Mouse (Mus musculus): ENCODE results near the gene Pgf. TPM values are rescaled to one million over a fixed set of nuclear protein-coding genes. Genes with fewer than 3 reads are reported as not detected.
A peak's percentile ranks its signal among the peaks of the same experiment; 100 is the strongest.

The Pgf gene
- total RNA-seq (2021), result 1 to 10 TPM; 5.4 TPM

GRCm38 (mm10) chr12:85177740-85178239, at the start of gene Pgf:
TSS of gene Pgf (minus strand) at chr12:85177790.
- DNase-seq (ENCODE audit: extremely low spot score in 1 of 2, low spot score in 1 of 2), result no peak

GRCm38 (mm10) chr12:85227227-85227626, 49.6 kb upstream of the Pgf start:
- DNase-seq (ENCODE audit: extremely low spot score in 1 of 2, low spot score in 1 of 2), result no peak

GRCm38 (mm10) chr12:85219905-85220290, 42.3 kb upstream of the Pgf start:
- no peak for DNase-seq (ENCODE audit: extremely low spot score in 1 of 2, low spot score in 1 of 2)

GRCm38 (mm10) chr12:85219236-85219904, 41.8 kb upstream of the Pgf start, which contains the start of gene Eif2b2:
TSS of gene Eif2b2 (plus strand) at chr12:85219481.
- peak; percentile 94 to 96 for DNase-seq (ENCODE audit: extremely low spot score in 1 of 2, low spot score in 1 of 2)

GRCm38 (mm10) chr12:85217733-85218310, 40.2 kb upstream of the Pgf start:
- DNase-seq (ENCODE audit: extremely low spot score in 1 of 2, low spot score in 1 of 2), result no peak

- DNase-seq (ENCODE audit: extremely low spot score in 1 of 2, low spot score in 1 of 2), result no peak
Measured at GRCm38 (mm10) chr12:85215031-85215430, 37.4 kb upstream of the Pgf start.

- DNase-seq (ENCODE audit: extremely low spot score in 1 of 2, low spot score in 1 of 2), result no peak
Measured at GRCm38 (mm10) chr12:85208687-85209199, 31.2 kb upstream of the Pgf start.

- DNase-seq (ENCODE audit: extremely low spot score in 1 of 2, low spot score in 1 of 2), result no peak
Measured at GRCm38 (mm10) chr12:85205425-85205824, 27.8 kb upstream of the Pgf start.

- DNase-seq (ENCODE audit: extremely low spot score in 1 of 2, low spot score in 1 of 2), result no peak
Measured at GRCm38 (mm10) chr12:85204105-85204504, 26.5 kb upstream of the Pgf start.

- DNase-seq (ENCODE audit: extremely low spot score in 1 of 2, low spot score in 1 of 2), result no peak
Measured at GRCm38 (mm10) chr12:85203699-85204098, 26.1 kb upstream of the Pgf start.

GRCm38 (mm10) chr12:85202191-85202590, 24.6 kb upstream of the Pgf start:
- DNase-seq (ENCODE audit: extremely low spot score in 1 of 2, low spot score in 1 of 2), result no peak

- DNase-seq (ENCODE audit: extremely low spot score in 1 of 2, low spot score in 1 of 2), result no peak
Measured at GRCm38 (mm10) chr12:85201830-85202147, 24.2 kb upstream of the Pgf start.

GRCm38 (mm10) chr12:85200929-85201829, 23.6 kb upstream of the Pgf start:
- no peak for DNase-seq (ENCODE audit: extremely low spot score in 1 of 2, low spot score in 1 of 2)

GRCm38 (mm10) chr12:85199954-85200353, 22.4 kb upstream of the Pgf start:
- no peak for DNase-seq (ENCODE audit: extremely low spot score in 1 of 2, low spot score in 1 of 2)

- no peak for DNase-seq (ENCODE audit: extremely low spot score in 1 of 2, low spot score in 1 of 2)
Measured at GRCm38 (mm10) chr12:85197936-85198335, 20.3 kb upstream of the Pgf start.

GRCm38 (mm10) chr12:85197371-85197770, 19.8 kb upstream of the Pgf start:
- DNase-seq (ENCODE audit: extremely low spot score in 1 of 2, low spot score in 1 of 2), result no peak

GRCm38 (mm10) chr12:85196191-85196590, 18.6 kb upstream of the Pgf start:
- DNase-seq (ENCODE audit: extremely low spot score in 1 of 2, low spot score in 1 of 2), result no peak

GRCm38 (mm10) chr12:85195086-85195485, 17.5 kb upstream of the Pgf start:
- DNase-seq (ENCODE audit: extremely low spot score in 1 of 2, low spot score in 1 of 2), result no peak

- peak in 1 of 2 experiments; percentile 54 for DNase-seq (ENCODE audit: extremely low spot score in 1 of 2, low spot score in 1 of 2)
Measured at GRCm38 (mm10) chr12:85194623-85195018, 17.0 kb upstream of the Pgf start.

- no peak for DNase-seq (ENCODE audit: extremely low spot score in 1 of 2, low spot score in 1 of 2)
Measured at GRCm38 (mm10) chr12:85193923-85194622, 16.5 kb upstream of the Pgf start.

All from layer of hippocampus, postnatal 25 days (tissue).